Mouse (Mus musculus) stomach, embryonic 16.5 days (tissue): ENCODE measurements around the gene Sae1. TPM values are rescaled to one million over a fixed set of nuclear protein-coding genes. Genes with fewer than 3 reads are reported as not detected.

Experiments
- ATAC-seq: fragments of 200-750 bp; cut with Nextera tagmentation; 2 replicates; pipeline ENCODE4 v1.8.0; 2017; ENCODE audit warnings: moderate number of reproducible peaks, moderate TSS enrichment; ENCODE audit not compliant: insufficient read depth, low FRiP score
- H3K27ac ChIP-seq: fragments of 300-500 bp; sonication (generic); 2 replicates; pipeline ENCODE4 v1.5.1; 2014; ENCODE audit warnings: low read length
- H3K27me3 ChIP-seq: fragments of 300-500 bp; sonication (generic); 2 replicates; pipeline ENCODE4 v1.6.1; 2014; ENCODE audit warnings: low read length, control low read depth, mixed read lengths; ENCODE audit not compliant: control insufficient read depth, insufficient read depth
- H3K36me3 ChIP-seq: fragments of 300-500 bp; sonication (generic); 2 replicates; pipeline ENCODE4 v1.6.1; 2014; ENCODE audit warnings: low read length; ENCODE audit not compliant: control insufficient read depth, insufficient read depth
- H3K4me1 ChIP-seq: fragments of 300-500 bp; sonication (generic); 2 replicates; pipeline ENCODE4 v1.6.1; 2014; ENCODE audit warnings: low read length, control low read depth, mixed read lengths; ENCODE audit not compliant: control insufficient read depth, insufficient read depth
- H3K4me2 ChIP-seq: fragments of 300-500 bp; sonication (generic); 2 replicates; pipeline ENCODE4 v1.6.1; 2014; ENCODE audit warnings: low read depth, low read length, mixed read lengths
- H3K4me3 ChIP-seq: fragments of 300-500 bp; sonication (generic); replicated peaks from 2 replicates; pipeline ENCODE4 v1.5.1; 2014; ENCODE audit warnings: mild to moderate bottlenecking, low read length
- H3K9ac ChIP-seq: fragments of 300-500 bp; sonication (generic); 2 replicates; pipeline ENCODE4 v1.6.1; 2014; ENCODE audit warnings: low read length
- H3K9me3 ChIP-seq: fragments of 300-500 bp; sonication (generic); replicated peaks from 2 replicates; pipeline ENCODE4 v1.6.1; 2016; ENCODE audit warnings: low read length, control low read depth; ENCODE audit not compliant: control insufficient read depth
- WGBS: fragments of 180-500 bp; shearing (Covaris S2); extraction: QIAGEN DNeasy Blood & Tissue Kit; methylation state at CpG from one replicate; pipeline ENCODE4 v1.1.7; 2014; 5-methylcytosine and 5-hydroxymethylcytosine counted together
- polyA plus RNA-seq: library from polyadenylated mRNA; unstranded; fragments of >200 nt; fragmentation: Nextera tagmentation; extraction: Ambion mirVana; gene quantifications from 2 replicates; pipeline ENCODE4 v1.2.1, GENCODE M21; 2015

Sae1 gene
- polyA plus RNA-seq, 1 experiment from 2014 or later: 256 TPM

DNA sequence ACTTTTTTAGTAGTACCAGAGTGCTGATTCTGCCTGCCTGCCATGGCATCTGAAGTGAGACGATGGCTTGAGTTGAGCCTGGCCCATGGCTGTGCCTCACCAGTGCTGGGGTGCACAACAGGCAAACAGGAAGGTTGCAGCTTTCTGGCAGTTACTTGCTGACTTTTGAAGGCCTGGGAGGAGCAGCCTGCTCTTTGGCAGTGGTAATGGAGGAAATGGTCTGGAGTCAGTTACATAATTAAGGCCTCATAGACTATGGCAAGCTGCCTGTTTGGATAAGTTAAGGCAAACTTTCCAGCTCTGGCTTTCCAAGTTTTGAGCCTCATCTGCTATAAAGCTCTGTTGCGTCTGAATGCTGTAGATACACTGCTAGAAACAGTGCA, 17.5 kb upstream of the Sae1 start:
- Histone ChIP-seq H3K27me3 (no peaks in the 10 kb centered on the region), H3K9ac (peak overlapping the region; percentile 69), H3K36me3 (no peaks in the 10 kb centered on the region), H3K4me1 (peaks cover 34% of the 10 kb centered on the region), H3K9me3 (no peaks in the 10 kb centered on the region), H3K4me3 (peak overlapping the region; percentile 10; the same call in 1 of the 2 replicates), H3K27ac (peak overlapping the region; percentile 98), H3K4me2 (peak overlapping the region; percentile 48)
- ATAC-seq: no peak
- WGBS: 23% methylated on average over 2 of the region's 2 CpGs

- H3K4me1 ChIP-seq: peaks cover 34% of the 10 kb centered on the region
- peak overlapping the region; percentile 10; the same call in 1 of the 2 replicates for H3K4me3 ChIP-seq
- H3K4me2 ChIP-seq: peak overlapping the region; percentile 48
- H3K9ac ChIP-seq: peak overlapping the region; percentile 69
- WGBS: 60% methylated on average over 3 of the region's 3 CpGs
- no peak for ATAC-seq
- H3K9me3 ChIP-seq: no peaks in the 10 kb centered on the region
- H3K27ac ChIP-seq: peak overlapping the region; percentile 98
- no peaks in the 10 kb centered on the region for H3K27me3 ChIP-seq
- no peaks in the 10 kb centered on the region for H3K36me3 ChIP-seq
Observed at GRCm38 (mm10) chr7:16404315-16405072, 16.9 kb upstream of the Sae1 start.

GRCm38 (mm10) chr7:16402968-16403948, 15.7 kb upstream of the Sae1 start:
- 15% methylated on average over 21 of the region's 21 CpGs for WGBS
- Histone ChIP-seq H3K27ac (peak overlapping the region; percentile 100), H3K36me3 (no peaks in the 10 kb centered on the region), H3K9me3 (no peaks in the 10 kb centered on the region), H3K27me3 (no peaks in the 10 kb centered on the region), H3K4me1 (peaks cover 42% of the 10 kb centered on the region), H3K9ac (peak overlapping the region; percentile 100), H3K4me2 (peak overlapping the region; percentile 84), H3K4me3 (peak overlapping the region; percentile 95)
- no peak for ATAC-seq

GRCm38 (mm10) chr7:16402449-16402848, 14.8 kb upstream of the Sae1 start:
- ATAC-seq: no peak
- H3K36me3 ChIP-seq: no peaks in the 10 kb centered on the region
- WGBS: 3% methylated on average over 9 of the region's 9 CpGs
- peak overlapping the region; percentile 100 for H3K27ac ChIP-seq
- H3K4me2 ChIP-seq: peak overlapping the region; percentile 84
- H3K9ac ChIP-seq: peak overlapping the region; percentile 100
- no peaks in the 10 kb centered on the region for H3K9me3 ChIP-seq
- peaks cover 42% of the 10 kb centered on the region for H3K4me1 ChIP-seq
- peak overlapping the region; percentile 95 for H3K4me3 ChIP-seq
- H3K27me3 ChIP-seq: no peaks in the 10 kb centered on the region

DNA sequence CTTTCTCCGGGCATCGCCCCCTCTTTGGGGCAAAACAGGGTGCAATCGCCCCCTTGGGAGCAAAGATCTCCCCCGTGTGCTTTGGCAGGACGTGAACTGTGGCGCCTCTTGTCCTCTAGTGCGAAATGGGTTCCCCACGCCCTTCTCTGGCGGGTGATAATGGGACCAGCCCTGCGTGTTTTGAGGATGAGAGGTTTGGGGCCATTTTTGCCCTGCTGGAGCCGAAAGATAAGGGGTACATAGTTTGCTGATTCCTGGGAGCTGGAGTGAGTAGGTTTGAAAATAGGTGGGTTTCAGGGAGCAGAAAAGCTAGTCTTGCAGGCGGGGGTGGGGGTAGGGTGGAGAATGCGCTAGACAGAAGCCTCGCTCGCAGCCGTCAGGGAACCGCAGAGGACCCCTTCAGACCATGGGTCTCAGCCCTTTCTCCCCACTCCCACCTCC, 14.4 kb upstream of the Sae1 start:
- H3K9me3 ChIP-seq: no peaks in the 10 kb centered on the region

GRCm38 (mm10) chr7:16400689-16401611, 13.3 kb upstream of the Sae1 start, which contains the start of gene Zc3h4:
TSS of gene Zc3h4 (plus strand) at chr7:16400910.
- Histone ChIP-seq H3K4me1 (peaks cover 36% of the 10 kb centered on the region), H3K9me3 (no peaks in the 10 kb centered on the region), H3K4me3 (peak within 1 kb of the TSS; percentile 95), H3K4me2 (peak within 1 kb of the TSS; percentile 84), H3K36me3 (no peaks in the 10 kb centered on the region), H3K27me3 (no peaks in the 10 kb centered on the region), H3K27ac (peak within 1 kb of the TSS; percentile 100), H3K9ac (peak within 1 kb of the TSS; percentile 100)
- WGBS: under 1% methylated on average over 81 of the region's 85 CpGs
- ATAC-seq: peak; percentile 53

More for the DNA sequence above, 14.4 kb upstream of the Sae1 start:
- Histone ChIP-seq H3K4me2 (peak overlapping the region; percentile 84), H3K27ac (peak overlapping the region; percentile 100), H3K9ac (peak overlapping the region; percentile 100), H3K4me3 (peak overlapping the region; percentile 95), H3K4me1 (peaks cover 42% of the 10 kb centered on the region), H3K36me3 (no peaks in the 10 kb centered on the region), H3K27me3 (no peaks in the 10 kb centered on the region)
- WGBS: under 1% methylated on average over 17 of the region's 17 CpGs
- no peak for ATAC-seq

DNA sequence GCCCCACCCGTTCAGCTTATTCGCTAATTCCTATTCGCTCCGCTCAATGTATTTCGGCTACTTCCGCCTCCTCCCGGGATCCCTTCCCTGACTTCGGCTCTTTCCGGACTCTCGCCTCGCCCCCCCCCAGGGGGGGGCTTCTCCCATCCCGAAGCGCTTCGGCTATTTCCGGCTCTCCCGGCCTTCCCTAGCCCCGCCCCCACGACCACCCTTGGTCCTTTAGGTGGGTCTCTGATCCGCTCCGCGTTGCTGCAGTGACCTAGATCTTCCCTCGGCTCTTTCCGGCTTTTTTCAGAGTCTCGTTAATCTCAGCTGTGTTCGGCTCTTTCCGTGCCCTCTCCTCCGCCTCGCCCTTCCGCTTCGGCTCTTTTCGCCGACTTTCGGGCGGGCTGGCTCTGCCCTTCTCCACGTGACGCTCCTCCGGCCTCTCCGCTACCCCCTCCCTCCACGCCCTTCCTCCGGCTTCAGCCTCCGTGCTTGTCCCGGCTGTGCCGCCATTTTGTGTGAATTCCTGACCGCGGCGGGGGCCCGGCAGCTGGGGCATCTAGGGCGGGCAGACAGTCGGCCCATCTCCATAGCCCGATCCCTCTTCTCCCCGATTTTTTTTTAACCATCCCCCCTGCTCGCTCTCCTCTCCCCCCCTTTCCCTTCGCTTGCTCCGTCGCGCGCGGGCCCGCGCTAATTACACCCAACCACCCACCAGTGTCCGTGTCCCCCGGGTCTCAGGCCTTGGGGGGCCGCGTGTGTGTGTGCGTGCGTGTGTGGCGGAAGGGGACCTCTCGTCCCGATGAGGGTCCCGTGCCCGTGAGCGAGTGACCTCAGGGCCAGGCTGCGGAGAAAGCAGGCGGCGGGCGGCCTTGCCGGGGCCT, 12.4 kb upstream of the Sae1 start:
- peak overlapping the region; percentile 100 for H3K9ac ChIP-seq
- WGBS: under 1% methylated on average over 77 of the region's 77 CpGs
- ATAC-seq: peak; percentile 92
- peak overlapping the region; percentile 95 for H3K4me3 ChIP-seq
- H3K27me3 ChIP-seq: no peaks in the 10 kb centered on the region
- peak overlapping the region; percentile 100 for H3K27ac ChIP-seq
- peak overlapping the region; percentile 84 for H3K4me2 ChIP-seq
- peaks cover 27% of the 10 kb centered on the region for H3K4me1 ChIP-seq
- H3K9me3 ChIP-seq: no peaks in the 10 kb centered on the region
- no peaks in the 10 kb centered on the region for H3K36me3 ChIP-seq
